Mouse (Mus musculus) neural tube, embryonic 14.5 days (tissue): Measurements from ENCODE around the gene Gm45521. TPM values are rescaled to one million over a fixed set of nuclear protein-coding genes. Genes with fewer than 3 reads are reported as not detected.
A peak's percentile ranks its signal among the peaks of the same experiment; 100 is the strongest.
"Not testable (repeated sequence)": the region's sequence is repeated elsewhere in the genome, so short reads cannot be mapped to it uniquely, and the experiment has no call there.

Source experiments
- ATAC-seq: fragments of 200-750 bp; cut with Nextera tagmentation; 2 replicates; pipeline ENCODE4 v1.8.0; 2017; ENCODE audit warnings: low read depth, mild to moderate bottlenecking, moderate TSS enrichment, moderate library complexity
- H3K27ac ChIP-seq: fragments of 300-500 bp; sonication (generic); 2 replicates; pipeline ENCODE4 v1.5.1; 2014; ENCODE audit warnings: low read depth, mild to moderate bottlenecking, control low read depth, low read length, moderate library complexity, mixed read lengths
- H3K27me3 ChIP-seq: fragments of 300-500 bp; sonication (generic); 2 replicates; pipeline ENCODE4 v1.6.1; 2014; ENCODE audit warnings: low read length; ENCODE audit not compliant: control insufficient read depth, insufficient read depth
- H3K36me3 ChIP-seq: fragments of 300-500 bp; sonication (generic); 2 replicates; pipeline ENCODE4 v1.6.1; 2014; ENCODE audit warnings: low read length, mixed read lengths; ENCODE audit not compliant: control insufficient read depth, insufficient read depth
- H3K4me1 ChIP-seq: fragments of 300-500 bp; sonication (generic); 2 replicates; pipeline ENCODE4 v1.6.1; 2014; ENCODE audit warnings: low read length; ENCODE audit not compliant: control insufficient read depth, insufficient read depth
- H3K4me2 ChIP-seq: fragments of 300-500 bp; sonication (generic); 2 replicates; pipeline ENCODE4 v1.6.1; 2014; ENCODE audit warnings: mild to moderate bottlenecking, low read depth, low read length, control low read depth
- H3K4me3 ChIP-seq: fragments of 300-500 bp; sonication (generic); 2 replicates; pipeline ENCODE4 v1.5.1; 2014; ENCODE audit warnings: low read depth, low read length, control low read depth, mixed read lengths
- H3K9ac ChIP-seq: fragments of 300-500 bp; sonication (generic); replicated peaks from 2 replicates; pipeline ENCODE4 v1.6.1; 2014; ENCODE audit warnings: low read depth, mild to moderate bottlenecking, control low read depth, low read length, mixed read lengths
- H3K9me3 ChIP-seq: fragments of 300-500 bp; sonication (generic); 2 replicates; pipeline ENCODE4 v1.6.1; 2016; ENCODE audit warnings: low read length; ENCODE audit not compliant: control insufficient read depth
- WGBS: fragments of 180-500 bp; shearing (Covaris S2); extraction: QIAGEN DNeasy Blood & Tissue Kit; methylation state at CpG from one replicate; pipeline ENCODE4 v1.1.7; 2014; 5-methylcytosine and 5-hydroxymethylcytosine counted together
- polyA plus RNA-seq: library from polyadenylated mRNA; unstranded; fragments of >200 nt; fragmentation: Nextera tagmentation; extraction: Ambion mirVana; gene quantifications from 2 replicates; pipeline ENCODE4 v1.2.1, GENCODE M21; 2014

Gene Gm45521
- polyA plus RNA-seq, 1 experiment from 2014 or later: not detected

DNA sequence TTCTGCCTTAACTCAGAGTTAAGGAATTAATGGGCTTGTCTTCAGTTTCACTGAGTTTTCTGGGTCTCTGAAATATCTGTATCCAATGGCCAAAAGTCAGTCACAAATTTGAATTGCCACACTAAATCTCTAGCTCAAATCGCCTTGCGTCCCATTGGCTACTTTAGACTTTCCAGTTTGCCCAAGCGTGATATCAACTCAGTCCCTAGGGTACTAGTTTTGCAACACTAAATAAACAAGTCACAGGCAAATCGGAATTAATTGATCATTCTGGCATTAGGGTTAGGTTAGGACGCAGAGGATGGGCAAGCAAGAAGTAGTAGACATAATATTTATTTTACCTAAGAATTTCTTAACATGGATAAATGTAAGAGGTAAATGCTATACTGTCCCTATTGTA is 43.2 kb downstream of the Gm45521 start:
- no peak overlapping the region for H3K27ac ChIP-seq
- H3K4me1 ChIP-seq: peaks cover 11% of the 10 kb centered on the region
- H3K9me3 ChIP-seq: no peaks in the 10 kb centered on the region
- no peak for ATAC-seq
- 91% methylated on average over 5 of the region's 5 CpGs for WGBS
- 0 out of 2 replicates have a peak, but pooled peaks cover 2% of the 10 kb centered on the region for H3K27me3 ChIP-seq
- no peaks in the 10 kb centered on the region for H3K36me3 ChIP-seq
- no peak overlapping the region for H3K4me2 ChIP-seq
- H3K9ac ChIP-seq: no peak overlapping the region
- no peak overlapping the region for H3K4me3 ChIP-seq

DNA sequence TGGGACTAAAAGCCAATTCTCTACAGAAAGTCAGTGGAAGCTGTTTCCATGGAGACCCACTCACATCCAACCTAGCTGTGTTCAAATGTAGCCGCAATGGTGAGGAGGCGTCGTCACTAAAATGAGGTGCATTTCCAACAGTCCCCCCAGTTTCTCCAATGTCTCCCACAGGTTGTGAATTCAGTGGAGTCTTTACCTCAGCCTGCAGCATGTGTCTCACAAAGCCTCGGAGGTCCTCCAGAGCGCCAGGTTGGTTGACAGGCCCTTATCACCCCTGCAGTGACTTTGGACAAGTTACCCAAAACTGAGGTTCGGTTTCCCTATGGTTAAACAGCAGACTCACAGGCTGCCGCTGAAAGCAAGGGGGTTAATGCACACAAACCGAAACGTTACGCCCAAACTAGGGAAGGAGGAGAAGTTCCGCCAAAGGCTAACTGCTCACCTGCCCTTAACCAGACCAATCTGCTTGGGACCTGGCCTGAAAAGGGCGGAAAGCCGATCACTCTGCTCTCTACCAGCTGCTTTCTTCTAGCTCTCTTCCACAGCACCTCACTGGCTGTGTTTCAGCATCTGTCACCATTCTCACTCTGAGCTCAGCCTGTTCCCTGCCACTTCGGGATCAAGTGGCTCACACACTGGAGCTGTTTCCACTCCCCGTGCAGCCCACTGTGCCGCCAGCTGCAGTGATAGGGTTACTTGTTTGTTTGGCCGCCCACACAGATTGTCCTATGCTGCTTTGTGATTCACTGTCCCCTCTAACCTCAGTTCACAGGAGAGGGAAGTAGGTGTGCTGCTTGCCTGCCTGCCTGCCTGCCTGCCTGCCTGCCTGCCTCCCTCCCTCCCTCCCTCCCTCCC is 44.0 kb downstream of the Gm45521 start:
- ATAC-seq: no peak
- Histone ChIP-seq H3K36me3 (no peaks in the 10 kb centered on the region), H3K4me1 (peaks cover 11% of the 10 kb centered on the region), H3K27ac (no peak overlapping the region), H3K27me3 (0 out of 2 replicates have a peak, but pooled peaks cover 2% of the 10 kb centered on the region), H3K9me3 (no peaks in the 10 kb centered on the region), H3K9ac (no peak overlapping the region), H3K4me3 (no peak overlapping the region), H3K4me2 (no peak overlapping the region)
- 26% methylated on average over 17 of the region's 17 CpGs for WGBS

GRCm38 (mm10) chr14:8002432-8003092 is 45.5 kb downstream of the Gm45521 start, which contains the start of gene Abhd6:
TSS of gene Abhd6 (plus strand) at chr14:8002902.
- 2% methylated on average over 38 of the region's 38 CpGs for WGBS
- Histone ChIP-seq H3K9ac (peak within 1 kb of the TSS; percentile 62), H3K27ac (peak within 1 kb of the TSS; percentile 72), H3K36me3 (no peaks in the 10 kb centered on the region), H3K9me3 (no peaks in the 10 kb centered on the region), H3K27me3 (0 out of 2 replicates have a peak, but pooled peaks cover 2% of the 10 kb centered on the region), H3K4me1 (peaks cover 11% of the 10 kb centered on the region), H3K4me2 (peak within 1 kb of the TSS; percentile 83), H3K4me3 (peak within 1 kb of the TSS; percentile 55)
- peak; percentile 93 for ATAC-seq

- peak; percentile 80 for ATAC-seq
- peaks cover 11% of the 10 kb centered on the region for H3K4me1 ChIP-seq
- H3K4me3 ChIP-seq: peak overlapping the region; percentile 55
- under 1% methylated on average over 23 of the region's 23 CpGs for WGBS
- H3K9ac ChIP-seq: peak overlapping the region; percentile 62
- no peaks in the 10 kb centered on the region for H3K36me3 ChIP-seq
- peak overlapping the region; percentile 83 for H3K4me2 ChIP-seq
- no peaks in the 10 kb centered on the region for H3K9me3 ChIP-seq
- H3K27me3 ChIP-seq: 0 out of 2 replicates have a peak, but pooled peaks cover 2% of the 10 kb centered on the region
- peak overlapping the region; percentile 72 for H3K27ac ChIP-seq
Observed at GRCm38 (mm10) chr14:8003093-8003670, 46.1 kb downstream of the Gm45521 start.

GRCm38 (mm10) chr14:8003727-8004670 is 46.9 kb downstream of the Gm45521 start:
- H3K4me2 ChIP-seq: peak overlapping the region; percentile 83
- no peaks in the 10 kb centered on the region for H3K36me3 ChIP-seq
- H3K9me3 ChIP-seq: no peaks in the 10 kb centered on the region
- H3K4me1 ChIP-seq: peaks cover 11% of the 10 kb centered on the region
- ATAC-seq: no peak
- peak overlapping the region; percentile 62 for H3K9ac ChIP-seq
- H3K27me3 ChIP-seq: 0 out of 2 replicates have a peak, but pooled peaks cover 2% of the 10 kb centered on the region
- peak overlapping the region; percentile 55 for H3K4me3 ChIP-seq
- WGBS: 37% methylated on average over 18 of the region's 18 CpGs
- peak overlapping the region; percentile 72; the same call in 1 of the 2 replicates for H3K27ac ChIP-seq

DNA sequence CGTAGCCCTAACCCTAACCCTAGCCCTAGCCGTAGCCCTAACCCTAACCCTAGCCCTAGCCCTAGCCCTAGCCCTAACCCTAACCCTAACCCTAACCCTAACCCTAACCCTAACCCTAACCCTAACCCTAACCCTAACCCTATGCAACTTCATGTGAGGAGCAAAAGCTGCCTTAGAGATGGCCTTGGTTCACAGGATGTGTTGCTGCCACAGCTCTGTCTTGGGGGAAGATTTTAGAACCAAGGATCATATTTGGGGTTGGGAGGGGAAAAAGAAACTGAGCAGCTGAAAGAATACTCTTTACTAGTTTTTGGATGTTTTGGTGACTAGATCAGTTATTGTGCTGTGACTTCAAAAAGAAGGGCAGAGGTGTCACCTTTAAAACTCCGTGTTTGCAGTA is 49.0 kb downstream of the Gm45521 start:
- not testable (repeated sequence) for H3K4me3 ChIP-seq, H3K36me3 ChIP-seq, H3K27me3 ChIP-seq, ATAC-seq, H3K9ac ChIP-seq, H3K9me3 ChIP-seq, H3K4me2 ChIP-seq, H3K27ac ChIP-seq
- H3K4me1 ChIP-seq: peaks cover 11% of the 10 kb centered on the region
- 70% methylated on average over 3 of the region's 3 CpGs for WGBS

GRCm38 (mm10) chr14:8007084-8007483 is 50.0 kb downstream of the Gm45521 start:
- Histone ChIP-seq H3K4me2 (no peak overlapping the region), H3K9ac (no peak overlapping the region), H3K27ac (no peak overlapping the region), H3K4me3 (no peak overlapping the region), H3K4me1 (peaks cover 11% of the 10 kb centered on the region), H3K9me3 (no peaks in the 10 kb centered on the region), H3K27me3 (no peaks in the 10 kb centered on the region), H3K36me3 (no peaks in the 10 kb centered on the region)
- no peak for ATAC-seq

GRCm38 (mm10) chr14:8007486-8007885 is 50.4 kb downstream of the Gm45521 start:
- ATAC-seq: no peak
- H3K4me1 ChIP-seq: peaks cover 11% of the 10 kb centered on the region
- no peaks in the 10 kb centered on the region for H3K27me3 ChIP-seq
- H3K27ac ChIP-seq: no peak overlapping the region
- H3K4me3 ChIP-seq: no peak overlapping the region
- no peak overlapping the region for H3K4me2 ChIP-seq
- no peak overlapping the region for H3K9ac ChIP-seq
- no peaks in the 10 kb centered on the region for H3K36me3 ChIP-seq
- no peaks in the 10 kb centered on the region for H3K9me3 ChIP-seq
- whole genome bisulfite sequencing: 90% methylated on average over 2 of the region's 2 CpGs
